Mouse (Mus musculus) thymus, postnatal 0 days (tissue): ENCODE measurements around the gene 2210408I21Rik. TPM values are rescaled to one million over a fixed set of nuclear protein-coding genes. Genes with fewer than 3 reads are reported as not detected.

Experiments
- DNase-seq: peaks from one replicate; pipeline ENCODE4 v3.0.0-alpha.2; 2015; ENCODE audit warnings: low spot score
- polyA plus RNA-seq: library from polyadenylated mRNA; unstranded; fragments of >200 nt; fragmentation: Nextera tagmentation; extraction: Ambion mirVana; gene quantifications from 2 replicates; pipeline ENCODE4 v1.2.1, GENCODE M21; 2015

The 2210408I21Rik gene
- polyA plus RNA-seq, 1 experiment from 2014 or later: 7.4 TPM

- no peak for DNase-seq
Observed at GRCm38 (mm10) chr13:77478425-77479119, 343.2 kb downstream of the 2210408I21Rik start.

- no peak for DNase-seq
Observed at GRCm38 (mm10) chr13:77489938-77490651, 354.8 kb downstream of the 2210408I21Rik start.

GRCm38 (mm10) chr13:77514046-77514445 is 378.7 kb downstream of the 2210408I21Rik start:
- no peak for DNase-seq

GRCm38 (mm10) chr13:77528960-77529699 is 393.8 kb downstream of the 2210408I21Rik start:
- DNase-seq: no peak

- no peak for DNase-seq
Observed at GRCm38 (mm10) chr13:77529760-77530159, 394.4 kb downstream of the 2210408I21Rik start.

- DNase-seq: no peak
Observed at GRCm38 (mm10) chr13:77537466-77537865, 402.1 kb downstream of the 2210408I21Rik start.

GRCm38 (mm10) chr13:77547486-77548385 is 412.4 kb downstream of the 2210408I21Rik start:
- DNase-seq: no peak

GRCm38 (mm10) chr13:77548386-77548695 is 413.0 kb downstream of the 2210408I21Rik start:
- DNase-seq: no peak

GRCm38 (mm10) chr13:77548750-77549149 is 413.4 kb downstream of the 2210408I21Rik start:
- no peak for DNase-seq

GRCm38 (mm10) chr13:77594011-77594410 is 458.7 kb downstream of the 2210408I21Rik start:
- no peak for DNase-seq

GRCm38 (mm10) chr13:77615346-77615745 is 480.0 kb downstream of the 2210408I21Rik start:
- no peak for DNase-seq

Other genes with a start within 250 kb of the 2210408I21Rik start
- gene Slf1, start 67 bp upstream of the 2210408I21Rik start, polyA plus RNA-seq: 41.0 and 50.1 TPM in 2 replicates